Mouse (Mus musculus) thymus, postnatal 14 days (tissue): ENCODE results near the gene Mif.

Source experiments
- DNase-seq: peaks from one replicate; pipeline ENCODE4 v3.0.0; 2021

Gene Mif

GRCm38 (mm10) chr10:75835761-75836531 is 24.1 kb downstream of the Mif start:
- peak; percentile 86 for DNase-seq

DNA sequence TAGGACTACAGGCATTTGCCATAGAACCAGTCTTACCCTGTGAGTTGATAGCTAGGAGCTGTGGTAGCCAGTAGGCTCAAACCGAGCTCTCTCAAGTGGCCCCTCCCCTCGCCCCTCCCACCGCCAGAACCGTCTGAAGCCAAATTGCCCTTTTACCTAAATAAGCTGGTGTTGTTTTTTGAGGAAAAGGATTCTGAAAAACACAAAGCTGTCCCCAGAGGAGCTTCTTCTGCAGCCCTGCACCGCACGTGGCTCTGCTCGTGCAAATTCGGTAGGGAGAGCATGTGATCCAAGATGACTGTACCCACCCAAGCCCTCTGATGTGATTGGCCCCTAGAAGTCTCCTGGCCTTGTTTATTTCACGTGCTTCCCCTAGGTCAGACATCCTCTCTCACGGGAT is 24.7 kb downstream of the Mif start:
- DNase-seq: peak; percentile 81

GRCm38 (mm10) chr10:75834721-75835120 is 25.3 kb downstream of the Mif start:
- no peak for DNase-seq

DNA sequence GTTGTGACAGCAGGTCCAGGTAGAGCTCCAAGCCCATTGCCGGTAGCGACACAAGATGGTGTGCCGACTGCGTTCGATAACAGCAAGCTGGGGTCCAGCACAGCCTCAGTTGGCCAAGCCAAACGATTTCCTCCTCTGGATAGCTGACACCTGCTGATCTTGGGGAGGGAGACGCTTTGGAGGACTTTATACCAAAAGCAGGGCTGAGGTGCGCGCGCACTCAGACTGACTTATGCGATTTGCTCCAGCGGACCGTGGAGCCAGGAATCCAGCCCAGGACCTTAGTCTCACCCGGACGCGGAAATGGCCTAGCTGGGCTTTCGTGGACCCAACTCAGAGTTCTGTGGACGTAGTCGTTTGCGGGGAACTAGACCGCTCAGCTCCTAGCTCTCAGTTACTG is 25.8 kb downstream of the Mif start:
- DNase-seq: peak; percentile 82

DNA sequence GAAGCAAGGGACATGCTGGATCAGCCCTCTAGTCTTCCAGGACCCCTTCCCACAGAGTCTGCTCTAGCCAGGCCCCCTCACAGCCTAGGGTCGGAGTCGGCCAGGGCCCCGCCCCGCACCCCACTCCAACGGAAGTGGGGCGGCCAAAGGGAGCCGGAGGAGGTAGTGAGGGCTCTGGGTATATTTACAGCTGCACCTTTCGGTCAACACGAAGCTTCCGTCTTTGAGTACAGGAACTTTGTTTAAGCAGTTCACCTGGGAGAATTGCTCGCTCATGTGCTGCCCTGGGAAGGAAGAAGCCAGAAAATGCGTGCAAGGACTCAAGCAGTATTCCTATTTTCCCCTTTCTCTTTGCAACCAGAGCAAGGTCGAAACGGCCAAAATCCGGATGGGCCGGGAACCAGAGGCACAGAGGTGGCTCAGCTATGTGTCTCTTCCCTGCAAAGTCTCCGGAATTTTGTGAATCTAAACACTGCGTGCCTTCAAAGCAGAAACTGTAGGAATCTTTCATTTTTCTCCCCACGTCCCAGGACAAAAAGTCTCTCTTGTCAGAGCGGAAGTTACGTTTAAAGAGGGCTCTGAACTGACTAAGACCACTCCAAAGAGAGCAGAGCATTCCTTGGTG is 26.5 kb downstream of the Mif start:
- DNase-seq: peak; percentile 54

DNA sequence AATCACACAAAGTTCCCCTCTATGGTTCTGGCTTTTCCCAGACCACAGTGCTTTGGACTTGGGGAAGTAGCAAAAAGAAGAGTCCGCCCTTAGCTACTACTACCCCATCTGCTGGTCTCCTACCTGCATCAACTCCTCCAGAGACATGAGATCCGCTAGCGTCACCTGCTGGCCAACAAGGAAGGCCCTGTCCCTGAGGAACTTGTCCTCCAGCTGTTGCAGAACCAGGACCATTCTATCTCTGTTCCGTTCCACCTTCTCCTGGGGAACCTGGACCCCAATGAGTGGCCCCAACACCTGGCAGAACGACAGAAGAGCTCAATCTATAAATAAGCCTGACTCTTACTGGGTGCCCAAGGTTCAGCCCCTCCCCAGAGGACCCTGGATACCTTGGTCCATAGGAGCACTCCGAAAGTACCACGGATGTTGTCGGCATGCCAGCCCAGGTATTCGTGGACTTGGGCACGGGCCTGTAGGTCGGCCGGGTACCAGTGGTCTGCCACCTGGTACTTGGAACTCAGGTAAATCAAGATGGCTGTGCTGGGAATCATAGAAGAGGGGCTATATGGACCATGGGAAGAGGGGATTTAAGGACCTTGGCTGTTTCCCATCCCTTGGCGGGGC is 27.7 kb downstream of the Mif start:
- DNase-seq: peak; percentile 80

- DNase-seq: no peak
These were observed 29.8 kb downstream of the Mif start for GRCm38 (mm10) chr10:75830275-75830670.

DNA sequence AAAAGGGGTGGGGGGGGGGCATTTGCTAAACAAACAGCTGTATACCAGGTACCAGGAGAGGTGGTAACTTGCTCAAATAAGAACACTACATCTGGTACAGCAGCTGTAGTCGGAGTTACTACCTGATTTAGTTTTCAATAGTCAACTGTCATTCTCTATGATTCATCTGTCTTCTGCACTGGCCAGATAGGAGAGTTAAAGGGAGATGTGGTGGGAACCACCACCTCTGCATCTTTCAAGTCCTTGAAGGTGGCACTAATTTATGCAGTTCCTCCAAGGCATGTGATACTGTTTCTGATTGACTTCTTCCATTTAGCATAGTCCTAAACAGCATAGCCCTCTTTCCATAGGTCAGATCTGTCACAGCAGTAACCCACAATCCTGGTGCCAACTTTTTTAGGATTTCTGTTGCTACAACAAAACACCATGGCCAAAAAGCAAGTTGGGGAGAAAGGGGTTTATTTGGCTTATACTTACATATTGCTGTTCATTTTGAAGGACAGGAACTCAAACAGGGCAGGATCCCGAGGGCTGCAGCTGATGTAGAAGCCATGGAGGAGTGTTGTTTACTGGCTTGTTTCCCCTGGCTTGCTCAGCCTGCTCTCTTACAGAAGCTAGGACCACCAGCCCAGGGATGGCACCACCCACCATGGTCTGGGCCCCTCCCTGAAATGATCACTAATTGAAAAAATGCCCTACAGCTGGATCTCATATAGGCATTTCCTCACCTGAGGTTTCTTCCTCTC is 30.3 kb downstream of the Mif start:
- no peak for DNase-seq

DNA sequence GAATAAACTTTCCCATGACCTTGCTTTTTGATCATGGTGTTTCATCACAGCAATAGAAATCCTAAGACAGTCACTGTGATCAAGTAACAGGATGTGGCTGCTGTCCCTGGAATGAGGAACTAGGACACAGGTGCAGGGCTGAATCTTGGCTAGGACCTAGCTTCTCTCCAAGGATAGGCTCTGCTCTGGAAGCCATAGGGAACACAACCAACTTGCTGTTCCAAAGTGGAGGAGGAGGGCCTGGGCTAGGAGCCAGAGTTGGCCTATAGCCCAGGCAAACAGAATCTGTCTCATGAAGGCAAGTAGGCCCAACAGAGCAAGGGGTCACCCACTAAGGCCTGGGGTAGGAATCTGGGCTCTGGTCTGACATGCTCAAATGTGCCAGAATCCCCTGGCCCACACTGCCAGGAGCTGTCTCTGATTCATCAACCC is 31.5 kb downstream of the Mif start:
- DNase-seq: no peak

DNA sequence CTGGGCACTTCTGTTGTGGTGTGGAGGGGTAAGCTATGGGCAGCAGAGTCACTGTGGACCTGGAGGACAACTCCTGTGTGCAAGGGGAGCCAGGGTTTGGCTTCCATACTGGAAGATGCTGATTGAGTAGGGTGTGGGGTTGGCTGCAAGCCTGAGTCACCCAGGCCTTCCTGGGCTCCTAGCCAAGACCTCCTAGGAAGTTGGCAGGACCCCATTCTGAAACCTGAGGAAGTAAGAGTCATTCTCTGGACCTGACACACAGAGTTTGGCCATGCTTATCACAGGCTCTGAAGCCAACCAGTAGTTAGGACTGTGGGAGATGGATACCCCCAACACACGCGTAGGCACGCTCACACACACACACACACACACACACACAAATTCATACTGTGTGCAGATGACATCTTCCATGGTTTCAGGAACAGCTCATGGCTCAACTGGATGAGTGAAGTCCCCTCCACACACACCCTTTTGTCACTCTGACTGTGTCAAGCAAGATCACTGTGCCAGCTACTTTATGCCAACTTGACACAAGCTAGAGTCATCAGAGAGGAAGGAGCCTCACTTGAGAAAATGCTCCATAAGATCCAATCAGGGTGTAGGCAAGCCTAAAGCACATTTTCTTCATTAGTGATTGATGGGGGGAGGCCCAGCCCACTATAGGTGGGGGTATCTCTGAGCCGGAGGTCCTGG is 32.2 kb downstream of the Mif start:
- no peak for DNase-seq

DNA sequence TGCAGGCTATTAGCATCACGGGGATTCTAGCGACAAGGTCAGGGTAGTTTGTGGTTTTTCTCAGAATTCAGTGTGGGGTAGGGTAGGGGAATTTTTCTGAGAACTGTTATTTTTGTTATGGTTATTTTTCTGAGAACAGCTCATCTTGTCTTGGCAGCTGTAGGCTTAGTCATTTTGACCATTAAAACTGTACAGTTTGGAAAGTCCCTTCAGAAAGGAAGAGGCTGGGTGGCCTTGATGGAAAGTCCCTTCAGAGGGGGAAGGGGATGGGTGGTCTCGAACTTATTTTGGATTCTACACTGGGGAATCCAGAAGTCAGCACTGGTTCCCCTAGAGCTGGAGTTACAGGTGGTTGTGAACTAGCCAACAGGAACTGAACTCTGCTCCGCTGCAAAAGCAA is 35.5 kb downstream of the Mif start:
- DNase-seq: no peak

- no peak for DNase-seq
These were observed 36.3 kb downstream of the Mif start for GRCm38 (mm10) chr10:75823782-75824181.

GRCm38 (mm10) chr10:75822443-75822842 is 37.6 kb downstream of the Mif start, which contains the start of gene Gstt4:
Gene Gstt4, minus strand, starts transcription at chr10:75822543.
- no peak for DNase-seq

GRCm38 (mm10) chr10:75819882-75820281 is 40.2 kb downstream of the Mif start:
- no peak for DNase-seq

DNA sequence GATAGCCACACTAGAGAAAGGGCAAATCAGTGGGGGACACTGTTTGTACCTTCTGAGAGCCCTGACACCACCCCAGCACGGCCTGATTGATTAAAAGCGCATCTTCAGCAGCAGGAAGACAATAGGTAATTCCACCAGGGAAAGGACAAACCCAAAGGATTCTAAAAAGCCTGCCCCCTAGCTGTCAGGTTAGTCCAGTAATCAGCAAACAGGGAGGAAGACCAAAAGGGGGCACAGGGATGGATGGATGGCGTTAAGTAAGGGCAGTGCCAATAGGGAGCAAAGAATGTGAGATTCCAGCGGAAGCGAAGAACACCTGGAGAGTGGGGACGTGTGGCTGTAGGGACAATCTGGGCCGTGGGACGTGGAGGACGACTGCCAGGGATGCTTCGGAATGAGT is 41.4 kb downstream of the Mif start:
- DNase-seq: no peak
